Mouse (Mus musculus) limb, embryonic 14.5 days (tissue): ENCODE data around the gene Togaram2. TPM values are rescaled to one million over a fixed set of nuclear protein-coding genes. Genes with fewer than 3 reads are reported as not detected.

Source experiments
- ATAC-seq: fragments of 200-750 bp; cut with Nextera tagmentation; 2 replicates; pipeline ENCODE4 v1.8.0; 2017; ENCODE audit warnings: low read depth, moderate number of reproducible peaks, moderate TSS enrichment; ENCODE audit not compliant: low FRiP score
- DNase-seq: peaks from one replicate; pipeline ENCODE4 v3.0.0-alpha.2; 2015; ENCODE audit warnings: low spot score
- H3K27ac ChIP-seq: fragments of 300-500 bp; sonication (generic); replicated peaks from 2 replicates; pipeline ENCODE4 v1.5.1; 2014; ENCODE audit warnings: low read depth, mild to moderate bottlenecking, low read length, moderate library complexity, mixed read lengths
- H3K27me3 ChIP-seq: fragments of 300-500 bp; sonication (generic); 2 replicates; pipeline ENCODE4 v1.6.1; 2014; ENCODE audit warnings: low read length, mixed read lengths; ENCODE audit not compliant: control insufficient read depth, insufficient read depth
- H3K36me3 ChIP-seq: fragments of 300-500 bp; sonication (generic); 2 replicates; pipeline ENCODE4 v1.6.1; 2014; ENCODE audit warnings: mild to moderate bottlenecking, low read length, moderate library complexity, mixed read lengths; ENCODE audit not compliant: control insufficient read depth, insufficient read depth
- H3K4me1 ChIP-seq: fragments of 300-500 bp; sonication (generic); 2 replicates; pipeline ENCODE4 v1.6.1; 2014; ENCODE audit warnings: antibody characterized with exemption, low read length, mixed read lengths; ENCODE audit not compliant: control insufficient read depth, insufficient read depth
- H3K4me2 ChIP-seq: fragments of 300-500 bp; sonication (generic); replicated peaks from 2 replicates; pipeline ENCODE4 v1.6.1; 2014; ENCODE audit warnings: low read depth, mild to moderate bottlenecking, low read length, moderate library complexity; ENCODE audit not compliant: severe bottlenecking
- H3K4me3 ChIP-seq: fragments of 300-500 bp; sonication (generic); replicated peaks from 2 replicates; pipeline ENCODE4 v1.5.1; 2014; ENCODE audit warnings: low read length
- H3K9ac ChIP-seq: fragments of 300-500 bp; sonication (generic); 2 replicates; pipeline ENCODE4 v1.6.1; 2014; ENCODE audit warnings: mild to moderate bottlenecking, low read depth, low read length, moderate library complexity; ENCODE audit not compliant: severe bottlenecking
- H3K9me3 ChIP-seq: fragments of 300-500 bp; sonication (generic); 2 replicates; pipeline ENCODE4 v1.6.1; 2016; ENCODE audit warnings: low read length; ENCODE audit not compliant: control insufficient read depth
- POLR2A ChIP-seq: fragments of 200-500 bp; IDR thresholded peaks from 2 replicates; pipeline ENCODE4 v1.8.0; 2012; ENCODE audit warnings: inconsistent platforms, mild to moderate bottlenecking, moderate library complexity, borderline replicate concordance; ENCODE audit not compliant: insufficient read depth, insufficient read length; ENCODE audit errors: extremely low read depth
- WGBS: fragments of 180-500 bp; shearing (Covaris S2); extraction: QIAGEN DNeasy Blood & Tissue Kit; methylation state at CpG from one replicate; pipeline ENCODE4 v1.1.7; 2014; 5-methylcytosine and 5-hydroxymethylcytosine counted together
- polyA plus RNA-seq, 2 experiments: library from polyadenylated mRNA; depleted of rRNA in 1 of 2; stranded (reverse) in 1 of 2; unstranded in 1 of 2; fragments of >200 nt; fragmentation: Nextera tagmentation in 1 of 2; extraction: Ambion mirVana in 1 of 2; gene quantifications; 2 replicates each; pipeline versions ENCODE4 v1.2.1 to v1.2.3; 2012 to 2014

Togaram2 gene
- polyA plus RNA-seq, 2 experiments, result 0.08 to 0.24 TPM

DNA sequence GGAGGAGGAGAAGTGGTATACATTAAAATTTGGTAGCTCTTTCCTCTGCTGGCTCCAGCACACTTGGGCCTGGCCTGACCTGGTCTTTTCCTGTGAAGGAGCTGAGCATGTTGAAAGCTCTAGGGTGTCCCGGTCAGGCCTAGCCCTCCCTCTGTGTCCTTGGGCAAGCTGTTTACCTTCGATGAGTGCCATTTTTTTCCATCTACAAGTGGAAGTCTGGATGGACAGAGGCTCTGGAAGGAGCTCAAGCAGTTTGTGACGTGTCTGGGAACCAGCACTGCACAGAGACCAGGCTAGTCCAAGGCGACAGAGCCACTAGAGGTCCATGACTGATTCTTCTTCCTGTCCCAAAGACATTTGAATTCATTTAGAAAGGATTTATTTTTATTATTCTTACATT is 7.9 kb upstream of the Togaram2 start:
- Histone ChIP-seq H3K27ac (no peak overlapping the region), H3K36me3 (no peaks in the 10 kb centered on the region), H3K27me3 (no peaks in the 10 kb centered on the region), H3K4me1 (no peaks in the 10 kb centered on the region), H3K4me2 (no peak overlapping the region), H3K9me3 (no peaks in the 10 kb centered on the region), H3K4me3 (no peak overlapping the region), H3K9ac (no peak overlapping the region)
- no peak for ATAC-seq
- DNase-seq, result no peak
- 81% methylated on average over 4 of the region's 4 CpGs for WGBS
- no peak for TF ChIP-seq POLR2A

DNA sequence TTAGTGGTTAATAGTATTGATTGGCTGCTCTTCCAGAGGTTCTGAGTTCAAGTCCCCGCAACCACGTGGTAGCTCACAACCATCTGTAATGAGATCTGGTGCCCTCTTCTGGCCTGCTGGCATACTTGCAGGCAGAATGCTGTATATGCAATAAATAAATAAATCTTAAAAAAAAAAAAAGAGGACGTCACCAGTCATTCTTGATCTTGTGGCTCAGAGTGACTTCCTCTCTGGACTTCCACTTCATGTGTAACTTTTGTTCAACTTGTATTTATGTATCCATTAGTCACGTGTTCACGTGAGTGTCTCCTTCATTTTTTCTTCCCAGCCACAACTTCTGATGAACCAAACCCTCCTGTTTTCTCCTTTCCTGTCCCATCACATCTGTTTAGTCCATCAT is 3.5 kb upstream of the Togaram2 start:
- DNase-seq, result no peak
- no peak overlapping the region for H3K9ac ChIP-seq
- H3K27me3 ChIP-seq, result no peaks in the 10 kb centered on the region
- H3K4me1 ChIP-seq, result no peaks in the 10 kb centered on the region
- H3K4me3 ChIP-seq, result no peak overlapping the region
- H3K27ac ChIP-seq, result no peak overlapping the region
- no peaks in the 10 kb centered on the region for H3K9me3 ChIP-seq
- no peaks in the 10 kb centered on the region for H3K36me3 ChIP-seq
- no peak for TF ChIP-seq POLR2A
- no peak for ATAC-seq
- WGBS, result 83% methylated on average over 5 of the region's 5 CpGs
- no peak overlapping the region for H3K4me2 ChIP-seq

DNA sequence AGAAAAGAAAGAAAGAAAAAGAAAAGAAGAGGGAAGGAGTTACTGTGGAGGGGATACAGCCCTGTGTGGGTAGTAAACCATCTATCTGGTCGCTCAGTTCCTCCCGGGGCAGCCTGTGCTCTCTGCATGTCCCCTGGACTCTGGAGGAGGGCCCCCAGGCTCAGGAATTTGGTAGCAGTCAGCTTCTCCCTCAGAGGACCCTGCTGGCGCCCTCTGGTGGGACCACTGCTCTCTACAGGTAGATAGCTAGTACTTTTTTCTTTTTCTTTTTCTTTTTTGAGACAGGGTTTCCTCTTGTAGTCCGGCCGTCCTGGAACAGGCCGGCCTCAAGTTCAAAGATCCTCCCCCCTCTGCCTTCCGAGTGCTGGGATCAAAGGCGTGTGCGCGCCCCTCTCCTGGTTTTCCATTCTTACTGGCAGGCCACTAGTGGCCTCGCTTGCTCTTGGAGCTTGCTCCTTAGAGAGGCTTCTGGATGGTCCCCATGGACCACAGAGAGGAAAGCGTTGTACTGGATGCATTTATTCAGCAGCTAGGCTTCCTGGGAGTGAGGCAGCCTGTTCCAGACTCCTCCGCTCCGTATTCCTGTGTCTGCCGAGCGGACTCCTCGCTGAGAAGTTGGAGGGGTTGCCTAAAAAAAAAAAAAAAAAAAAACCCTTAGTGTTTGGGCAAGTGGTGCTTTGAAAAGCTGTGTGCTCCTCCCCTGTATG is 1.1 kb upstream of the Togaram2 start:
- Histone ChIP-seq H3K4me2 (no peak overlapping the region), H3K4me3 (no peak overlapping the region), H3K9ac (no peak overlapping the region), H3K9me3 (no peaks in the 10 kb centered on the region), H3K4me1 (no peaks in the 10 kb centered on the region), H3K36me3 (no peaks in the 10 kb centered on the region), H3K27ac (no peak overlapping the region), H3K27me3 (no peaks in the 10 kb centered on the region)
- ATAC-seq (no peak), DNase-seq (peak; percentile 38)
- no peak for TF ChIP-seq POLR2A
- 62% methylated on average over 17 of the region's 17 CpGs for WGBS

DNA sequence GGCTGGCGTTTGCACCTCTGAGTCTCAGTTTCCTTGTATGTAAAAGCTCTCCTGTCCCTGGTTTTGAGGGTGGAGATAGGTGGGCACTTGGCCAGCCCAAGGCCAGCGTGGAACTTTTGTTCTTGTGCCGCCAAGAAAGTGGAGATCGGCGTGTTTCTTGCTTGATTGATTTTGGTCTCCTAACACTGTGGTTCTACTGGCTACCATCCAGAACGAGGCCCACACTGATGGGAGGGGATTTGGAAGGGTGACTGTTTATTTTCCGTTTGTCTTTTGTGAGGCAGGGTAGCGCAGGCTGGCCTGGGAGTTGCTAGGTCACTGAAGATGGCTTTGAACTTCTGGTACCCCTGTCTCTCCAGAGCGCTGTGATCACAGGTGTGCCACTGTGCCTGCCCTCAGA is 875 bp downstream of the Togaram2 start:
- WGBS, result 73% methylated on average over 9 of the region's 9 CpGs
- H3K4me1 ChIP-seq, result no peaks in the 10 kb centered on the region
- H3K4me2 ChIP-seq, result no peak overlapping the region
- TF ChIP-seq POLR2A, result no peak
- H3K27me3 ChIP-seq, result no peaks in the 10 kb centered on the region
- no peaks in the 10 kb centered on the region for H3K36me3 ChIP-seq
- H3K9ac ChIP-seq, result no peak overlapping the region
- H3K9me3 ChIP-seq, result no peaks in the 10 kb centered on the region
- DNase-seq (no peak), ATAC-seq (no peak)
- no peak overlapping the region for H3K27ac ChIP-seq
- no peak overlapping the region for H3K4me3 ChIP-seq

DNA sequence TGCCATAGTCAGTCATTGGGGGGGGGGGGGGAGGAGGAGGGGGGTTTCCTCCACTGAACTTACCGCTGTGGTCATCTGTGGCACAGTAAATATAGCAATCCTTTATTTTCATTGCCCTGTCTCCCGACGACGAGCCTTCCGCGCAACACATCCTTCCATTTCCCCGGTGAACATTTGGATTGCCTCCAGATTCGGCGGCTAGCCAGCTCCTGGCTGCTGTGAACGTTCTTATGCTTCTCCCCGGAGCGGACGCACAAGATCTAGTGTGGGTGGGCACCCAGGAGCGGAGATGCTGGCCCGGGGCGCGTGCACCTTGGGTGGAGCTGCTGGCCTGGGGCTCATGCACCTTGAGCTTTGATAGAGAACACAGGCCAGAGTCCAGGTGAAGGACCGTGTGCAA is 1.8 kb downstream of the Togaram2 start:
- H3K4me3 ChIP-seq, result no peak overlapping the region
- no peaks in the 10 kb centered on the region for H3K36me3 ChIP-seq
- DNase-seq (no peak), ATAC-seq (no peak)
- no peaks in the 10 kb centered on the region for H3K9me3 ChIP-seq
- no peak overlapping the region for H3K4me2 ChIP-seq
- 83% methylated on average over 18 of the region's 18 CpGs for WGBS
- TF ChIP-seq POLR2A, result no peak
- no peaks in the 10 kb centered on the region for H3K4me1 ChIP-seq
- no peak overlapping the region for H3K9ac ChIP-seq
- H3K27me3 ChIP-seq, result no peaks in the 10 kb centered on the region
- no peak overlapping the region for H3K27ac ChIP-seq
